8 mouse cellular contexts compared by ENCODE assay signal in genomic region chr7:31042431-31042910, GRCm38 (mm10). TPM values are rescaled to one million over a fixed set of nuclear protein-coding genes. Genes with fewer than 3 reads are reported as not detected.
A peak's percentile ranks its signal among the peaks of the same experiment; 100 is the strongest.
DNase-seq lines count a peak whose midpoint lies in the region; ATAC-seq and TF ChIP-seq lines count a peak whose summit lies in the region.

Fxyd5 (minus strand) TSS chr7:31042481.

- no peaks in the 10 kb centered on the region for H3K4me1 ChIP-seq in lung, postnatal 0 days (ENCODE audit: insufficient read depth, low read depth, low read length)
- peaks cover 13% of the 10 kb centered on the region for H3K4me1 ChIP-seq in embryonic facial prominence, embryonic 13.5 days
- 0 out of 2 replicates have a peak, but pooled peaks cover 2% of the 10 kb centered on the region for H3K4me1 ChIP-seq in limb, embryonic 14.5 days (ENCODE audit: control insufficient read depth, insufficient read depth, low read length)
- H3K4me1 ChIP-seq in stomach, embryonic 14.5 days (ENCODE audit: control insufficient read depth, insufficient read depth, low read length): peaks cover 7% of the 10 kb centered on the region; the same call in 1 of the 2 replicates

- WGBS in lung, postnatal 0 days: 40% methylated on average over 10 of the region's 10 CpGs
- WGBS in embryonic facial prominence, embryonic 13.5 days: 26% methylated on average over 10 of the region's 10 CpGs
- WGBS in limb, embryonic 14.5 days: 39% methylated on average over 10 of the region's 10 CpGs
- WGBS in stomach, embryonic 14.5 days: 37% methylated on average over 10 of the region's 10 CpGs

- no peaks in the 10 kb centered on the region for H3K27me3 ChIP-seq in lung, postnatal 0 days (replicated peaks; ENCODE audit: insufficient read depth, low read length)
- peaks cover 62% of the 10 kb centered on the region for H3K27me3 ChIP-seq in embryonic facial prominence, embryonic 13.5 days
- H3K27me3 ChIP-seq in limb, embryonic 14.5 days (ENCODE audit: control insufficient read depth, insufficient read depth, low read length): peaks cover 34% of the 10 kb centered on the region
- H3K27me3 ChIP-seq in stomach, embryonic 14.5 days (ENCODE audit: control insufficient read depth, insufficient read depth, low read length): 0 out of 2 replicates have a peak, but pooled peaks cover 12% of the 10 kb centered on the region

- peak within 1 kb of the TSS; percentile 9; the same call in 1 of the 2 replicates for H3K9ac ChIP-seq in lung, postnatal 0 days (replicated peaks; ENCODE audit: low read depth)
- peak within 1 kb of the TSS; percentile 54 for H3K9ac ChIP-seq in embryonic facial prominence, embryonic 13.5 days
- peak within 1 kb of the TSS; percentile 28; the same call in 1 of the 2 replicates for H3K9ac ChIP-seq in limb, embryonic 14.5 days (ENCODE audit: low read depth, low read length, severe bottlenecking)
- H3K9ac ChIP-seq in stomach, embryonic 14.5 days (replicated peaks; ENCODE audit: low read depth, low read length): no peak within 1 kb of the TSS

- DNase-seq in lung, postnatal 0 days (ENCODE audit: low spot score): no peak
- no peak for DNase-seq in lung, postnatal 10 days
- no peak for DNase-seq in heart, postnatal 4 days
- DNase-seq in limb, embryonic 14.5 days (ENCODE audit: low spot score): no peak
- no peak for DNase-seq in c-Kit-positive CD71-positive TER-119-positive erythroid progenitor cells, embryonic 14.5 days (ENCODE audit: low spot score)
- DNase-seq in thymus, postnatal 36 days: no peak

- peak within 1 kb of the TSS; percentile 72 for H3K27ac ChIP-seq in lung, postnatal 0 days (ENCODE audit: low read length)
- no peak within 1 kb of the TSS for H3K27ac ChIP-seq in embryonic facial prominence, embryonic 13.5 days
- H3K27ac ChIP-seq in limb, embryonic 14.5 days (replicated peaks; ENCODE audit: low read depth, low read length): no peak within 1 kb of the TSS
- H3K27ac ChIP-seq in stomach, embryonic 14.5 days (ENCODE audit: low read length): no peak within 1 kb of the TSS

- H3K36me3 ChIP-seq in lung, postnatal 0 days (ENCODE audit: insufficient read depth, low read length): no peaks in the 10 kb centered on the region
- no peaks in the 10 kb centered on the region for H3K36me3 ChIP-seq in embryonic facial prominence, embryonic 13.5 days
- H3K36me3 ChIP-seq in limb, embryonic 14.5 days (ENCODE audit: control insufficient read depth, insufficient read depth, low read length): no peaks in the 10 kb centered on the region
- H3K36me3 ChIP-seq in stomach, embryonic 14.5 days (ENCODE audit: control insufficient read depth, insufficient read depth, low read length): no peaks in the 10 kb centered on the region

- peak within 1 kb of the TSS; percentile 50 for H3K4me2 ChIP-seq in lung, postnatal 0 days (replicated peaks; ENCODE audit: low read depth, low read length)
- H3K4me2 ChIP-seq in embryonic facial prominence, embryonic 13.5 days: peak within 1 kb of the TSS; percentile 61
- peak within 1 kb of the TSS; percentile 40 for H3K4me2 ChIP-seq in limb, embryonic 14.5 days (replicated peaks; ENCODE audit: low read depth, low read length, severe bottlenecking)
- peak within 1 kb of the TSS; percentile 44 for H3K4me2 ChIP-seq in stomach, embryonic 14.5 days (replicated peaks; ENCODE audit: low read depth, low read length)

- peak within 1 kb of the TSS; percentile 38 for H3K4me3 ChIP-seq in lung, postnatal 0 days (ENCODE audit: low read depth, low read length)
- peak within 1 kb of the TSS; percentile 30 for H3K4me3 ChIP-seq in embryonic facial prominence, embryonic 13.5 days
- H3K4me3 ChIP-seq in limb, embryonic 14.5 days (replicated peaks; ENCODE audit: low read length): peak within 1 kb of the TSS; percentile 19
- peak within 1 kb of the TSS; percentile 15 for H3K4me3 ChIP-seq in stomach, embryonic 14.5 days (ENCODE audit: low read depth, low read length)

- TF ChIP-seq POLR2A in limb, embryonic 14.5 days (IDR thresholded peaks at IDR 0.05; ENCODE audit: borderline replicate concordance, extremely low read depth, insufficient read depth, insufficient read length): no peak

- TF ChIP-seq EP300 in lung, postnatal 0 days (IDR thresholded peaks at IDR 0.05): no peak

- no peak for TF ChIP-seq CTCF in lung, postnatal 0 days (IDR thresholded peaks at IDR 0.05)

- H3K9me3 ChIP-seq in lung, postnatal 0 days (ENCODE audit: low read length): no peaks in the 10 kb centered on the region
- H3K9me3 ChIP-seq in embryonic facial prominence, embryonic 13.5 days: no peaks in the 10 kb centered on the region
- H3K9me3 ChIP-seq in limb, embryonic 14.5 days (ENCODE audit: control insufficient read depth, low read length): no peaks in the 10 kb centered on the region
- H3K9me3 ChIP-seq in stomach, embryonic 14.5 days (ENCODE audit: control insufficient read depth, low read depth, low read length): no peaks in the 10 kb centered on the region

- peak; percentile 13; the same call in 1 of the 2 replicates for ATAC-seq in lung, postnatal 0 days
- ATAC-seq in embryonic facial prominence, embryonic 13.5 days (ENCODE audit: insufficient number of reproducible peaks, insufficient read depth, low FRiP score, low TSS enrichment, low read depth): no peak; the same call in 1 of the 2 replicates
- ATAC-seq in limb, embryonic 14.5 days (ENCODE audit: low FRiP score, low read depth): no peak
- no peak for ATAC-seq in stomach, embryonic 14.5 days (ENCODE audit: insufficient number of reproducible peaks, insufficient read depth, low FRiP score, low read depth)

RNA-seq across cellular contexts. Expression of gene Fxyd5, which starts in this region (rescaled TPM):
- polyA plus RNA-seq in lung, postnatal 0 days (2015; fragmentation: Nextera tagmentation; extraction: Ambion mirVana): 168 and 206 TPM in 2 replicates
- 16.7 and 20.7 TPM in 2 replicates for polyA plus RNA-seq in embryonic facial prominence, embryonic 13.5 days (2015; fragmentation: Nextera tagmentation; extraction: Ambion mirVana)
- 10 to 100 TPM; 28.9 to 31.7 TPM for total RNA-seq in heart, postnatal 4 days (2021)
- polyA plus RNA-seq in limb, embryonic 14.5 days (2012; rRNA removed): 17.4 and 20.5 TPM in 2 replicates
- 28.8 and 31.3 TPM in 2 replicates for polyA plus RNA-seq in limb, embryonic 14.5 days (2014; fragmentation: Nextera tagmentation; extraction: Ambion mirVana)
- polyA plus RNA-seq in stomach, embryonic 14.5 days (2014; fragmentation: Nextera tagmentation; extraction: Ambion mirVana): 19.9 and 20.2 TPM in 2 replicates
